Mouse (Mus musculus) CD4-positive naive resting alpha-beta T cell, adult 57 days (primary cell): ENCODE results near the gene Mrpl17. TPM values are rescaled to one million over a fixed set of nuclear protein-coding genes. Genes with fewer than 3 reads are reported as not detected.

Source experiments
- total RNA-seq: library from RNA; stranded (reverse); gene quantifications from one replicate; pipeline ENCODE4 v1.2.4, GENCODE M21; 2023

The Mrpl17 gene
- total RNA-seq: 56.7 TPM

DNA sequence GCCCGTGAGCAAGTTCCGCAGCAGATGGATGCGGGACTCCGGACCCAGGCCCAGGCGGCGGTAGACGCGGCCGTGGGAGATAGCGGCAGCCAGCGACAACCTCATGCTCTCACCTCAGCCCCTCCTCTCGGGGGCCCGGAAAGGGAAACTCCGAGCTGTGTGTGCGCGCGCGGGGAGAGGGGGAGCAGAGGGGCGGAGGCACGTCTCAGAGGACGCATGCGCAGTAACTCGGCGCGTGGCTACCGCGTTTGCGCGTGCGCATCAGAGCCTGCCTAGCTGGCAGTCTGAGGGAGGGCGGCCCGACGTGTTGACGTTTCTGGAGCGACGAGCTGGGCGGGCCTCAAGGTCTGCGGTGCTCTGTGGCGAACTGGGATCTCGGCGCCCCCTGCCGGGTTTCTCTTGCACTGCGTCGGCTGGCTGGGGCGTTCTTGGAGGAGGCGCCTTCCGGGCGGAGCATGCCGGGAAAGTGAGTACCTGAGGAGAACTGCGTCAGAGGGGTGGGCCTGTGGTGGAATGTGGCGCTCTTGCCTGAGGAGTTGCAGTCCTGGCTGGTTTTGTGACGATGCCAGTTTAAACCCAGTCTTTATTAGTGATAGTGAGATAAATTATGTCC is at the start of gene Mrpl17:
Mrpl17 (minus strand) TSS at position 223 of the 613 bp plus-strand sequence.

DNA sequence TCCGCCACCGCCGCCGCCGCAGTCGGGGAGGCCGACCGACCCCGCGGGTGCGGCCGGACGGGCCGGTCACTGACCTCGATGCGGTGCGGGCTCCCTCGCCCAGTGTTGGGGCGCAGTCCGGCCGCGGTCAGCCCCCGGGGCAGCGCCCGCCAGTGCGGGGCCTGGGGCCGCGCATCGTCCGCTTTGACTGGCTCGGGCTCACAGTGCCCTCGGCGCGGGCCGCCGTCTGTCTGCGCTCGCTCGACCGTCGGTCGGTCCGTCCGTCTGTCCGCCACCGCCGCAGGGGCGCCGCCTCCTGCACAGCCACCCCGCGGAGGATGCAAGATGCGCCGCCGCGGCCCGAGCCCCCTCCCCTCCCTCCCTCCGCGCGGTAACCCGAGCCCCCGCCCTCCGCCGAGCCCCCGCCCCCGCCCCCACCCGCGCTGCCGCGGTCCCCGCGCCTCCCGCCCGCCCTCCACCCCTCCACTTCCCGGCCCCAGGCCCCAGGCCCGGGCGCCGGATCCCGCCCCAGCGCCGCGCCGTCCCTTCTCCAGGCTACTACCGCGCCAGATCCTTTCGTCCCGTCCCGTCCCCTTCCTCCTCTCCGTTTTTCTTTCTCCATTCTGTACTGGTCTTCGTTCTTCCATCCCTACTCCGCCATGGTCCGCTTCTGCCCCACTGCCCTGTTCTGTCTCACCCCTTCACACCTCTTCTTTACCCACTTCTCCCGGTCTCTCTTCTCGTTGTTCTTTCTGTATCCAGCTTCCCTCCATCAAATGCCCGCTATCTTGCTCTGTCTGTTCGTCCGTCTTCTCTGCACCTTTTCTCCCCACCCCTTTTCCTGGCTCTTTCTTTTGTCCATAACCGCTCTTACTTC is 23.4 kb downstream of the Mrpl17 start, which contains the start of gene Dchs1:
Dchs1 (minus strand) TSS at position 370 of the 856 bp plus-strand sequence.

Other genes with a start within 250 kb of the Mrpl17 start
- 1.4 TPM for gene Apbb1, start 229.4 kb downstream of the Mrpl17 start, total RNA-seq
- gene Hpx, start 211.0 kb downstream of the Mrpl17 start, total RNA-seq: not detected
- 19.3 TPM for gene Trim3, start 177.5 kb downstream of the Mrpl17 start, total RNA-seq
- gene Timm10b, start 171.0 kb downstream of the Mrpl17 start, total RNA-seq: 83.4 TPM
- gene Arfip2, start 170.7 kb downstream of the Mrpl17 start, total RNA-seq: 34.6 TPM
- gene Gm45799, start 170.5 kb downstream of the Mrpl17 start, total RNA-seq: 10.6 TPM
- 6.8 TPM for gene Dnhd1, start 160.3 kb downstream of the Mrpl17 start, total RNA-seq
- gene Ilk, start 74.5 kb downstream of the Mrpl17 start, total RNA-seq: 102 TPM
- 31.7 TPM for gene Rrp8, start 73.7 kb downstream of the Mrpl17 start, total RNA-seq
- gene Taf10, start 66.7 kb downstream of the Mrpl17 start, total RNA-seq: 203 TPM
- 43.5 TPM for gene Tpp1, start 58.9 kb downstream of the Mrpl17 start, total RNA-seq
- gene Dchs1, start 23.4 kb downstream of the Mrpl17 start, total RNA-seq: 0.24 TPM
- gene Gm4070, start 142.9 kb upstream of the Mrpl17 start, total RNA-seq: 58.7 TPM